Mouse (Mus musculus) A20 (cell line): ENCODE measurements around the gene Gdap1l1.
"Not testable (repeated sequence)": the region's sequence is repeated elsewhere in the genome, so short reads cannot be mapped to it uniquely, and the experiment has no call there.

ENCODE experiments used
- DNase-seq: peaks from one replicate; pipeline ENCODE4 v3.0.0-alpha.2; 2011; ENCODE audit warnings: low read depth, low spot score

The Gdap1l1 gene

DNA sequence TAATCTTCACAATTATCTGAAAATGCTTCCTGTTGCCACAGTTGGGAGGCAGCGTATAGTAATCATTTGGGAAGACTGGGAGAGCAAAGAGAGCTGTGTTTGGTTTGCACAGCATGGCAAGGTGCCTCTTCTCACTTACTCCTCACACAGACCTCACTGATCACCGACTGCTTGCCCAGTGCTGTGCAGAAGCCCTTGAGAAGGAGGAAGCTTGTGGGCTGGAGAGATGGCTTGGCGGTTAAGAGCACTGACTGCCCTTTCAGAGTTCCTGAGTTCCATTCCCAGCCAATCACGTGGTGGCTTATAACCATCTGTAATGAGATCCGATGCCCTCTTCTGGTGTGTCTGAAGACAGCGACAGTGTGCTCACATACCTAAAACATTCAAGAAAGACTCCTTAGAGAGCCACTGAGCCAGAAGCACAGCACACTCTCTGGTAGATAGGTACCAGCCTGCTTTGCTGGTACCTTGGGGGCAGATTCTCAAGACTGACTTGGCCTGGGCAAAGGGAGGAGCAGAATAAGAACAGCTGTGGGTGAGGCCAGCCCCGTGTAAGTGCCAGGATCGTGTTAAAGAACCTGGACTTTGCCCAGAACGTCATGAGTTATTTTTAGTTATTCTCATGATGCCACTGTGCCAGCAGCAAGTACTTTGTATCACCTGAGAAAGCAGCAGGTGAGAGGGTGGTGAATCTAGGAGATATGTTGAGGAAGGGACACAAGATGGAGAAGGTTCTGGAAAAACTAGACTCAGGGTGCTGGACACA is 15.2 kb upstream of the Gdap1l1 start:
- DNase-seq: no peak

DNA sequence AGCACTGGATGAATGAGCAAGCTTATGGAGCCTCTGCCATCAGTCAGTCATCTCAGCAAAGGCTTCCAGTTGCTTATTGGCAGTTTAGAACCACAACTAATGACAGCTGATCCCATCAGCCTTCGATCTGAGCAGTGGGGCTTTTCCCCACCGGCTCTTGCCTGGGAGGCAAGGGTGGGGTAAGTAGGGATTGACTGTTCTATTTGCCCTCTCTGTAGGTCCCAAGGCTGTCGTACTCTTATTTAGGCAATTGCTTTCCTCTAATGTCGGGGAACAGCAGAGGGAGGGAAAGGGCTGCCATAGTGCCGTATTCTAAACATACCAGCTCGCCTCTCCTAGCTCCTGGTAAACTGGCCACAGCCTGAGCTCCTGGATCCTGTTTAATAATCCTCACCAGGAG is 13.7 kb upstream of the Gdap1l1 start, which contains the start of gene Oser1:
Gene Oser1, minus strand, starts transcription at position 101 of the 400 bp plus-strand sequence.
- no peak for DNase-seq

DNA sequence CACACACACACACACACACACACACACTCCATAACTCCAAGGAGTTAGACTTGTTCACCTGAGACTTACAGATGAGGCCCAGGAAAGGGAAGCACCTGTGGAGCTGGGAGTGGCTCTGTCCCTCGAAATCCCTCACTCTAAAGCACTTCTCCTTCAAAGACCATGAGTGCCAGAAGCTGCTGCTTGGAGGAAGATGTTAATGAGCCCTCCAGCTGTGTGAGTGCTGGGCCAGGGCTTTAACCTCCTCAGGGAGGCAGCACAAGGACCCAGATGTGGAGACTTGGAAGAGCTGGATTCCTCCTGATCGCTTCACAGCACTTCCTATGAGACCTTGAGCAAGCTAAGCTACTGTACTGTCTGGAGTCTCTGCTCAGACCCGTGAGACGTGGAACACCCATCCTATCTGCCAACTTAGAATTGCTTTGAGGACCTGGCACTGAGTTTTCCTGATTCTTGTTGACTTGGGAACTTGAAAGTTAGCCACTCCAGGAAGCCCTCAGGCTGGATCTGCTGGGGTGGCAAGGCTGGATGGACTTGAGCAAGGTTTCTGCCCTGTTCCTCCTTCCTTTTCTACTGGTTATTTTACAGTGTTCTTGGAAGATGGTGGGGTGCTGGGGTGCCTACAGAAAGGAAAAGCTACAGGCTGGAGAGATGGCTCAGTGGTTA is 9.8 kb upstream of the Gdap1l1 start:
- DNase-seq: no peak

DNA sequence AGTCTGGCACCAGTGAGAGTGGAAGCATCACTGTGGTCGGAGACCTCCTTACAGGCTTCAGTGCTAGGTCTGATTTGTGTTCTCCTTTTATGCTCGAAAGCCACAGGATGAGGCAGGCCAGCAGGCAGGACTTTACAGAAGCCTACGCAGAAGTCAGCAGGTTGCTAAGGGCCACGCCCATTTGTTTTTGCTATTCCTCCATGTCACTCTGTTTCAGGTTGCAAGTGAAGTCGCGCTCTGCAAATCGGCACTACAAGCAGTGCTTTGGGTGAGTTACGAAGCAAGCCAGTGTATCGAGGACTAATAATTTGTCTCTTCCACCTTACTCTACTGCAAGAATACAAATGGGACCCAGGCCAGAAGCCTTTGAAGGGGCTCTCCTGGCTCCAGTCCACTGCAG is 7.0 kb upstream of the Gdap1l1 start:
- DNase-seq: no peak

DNA sequence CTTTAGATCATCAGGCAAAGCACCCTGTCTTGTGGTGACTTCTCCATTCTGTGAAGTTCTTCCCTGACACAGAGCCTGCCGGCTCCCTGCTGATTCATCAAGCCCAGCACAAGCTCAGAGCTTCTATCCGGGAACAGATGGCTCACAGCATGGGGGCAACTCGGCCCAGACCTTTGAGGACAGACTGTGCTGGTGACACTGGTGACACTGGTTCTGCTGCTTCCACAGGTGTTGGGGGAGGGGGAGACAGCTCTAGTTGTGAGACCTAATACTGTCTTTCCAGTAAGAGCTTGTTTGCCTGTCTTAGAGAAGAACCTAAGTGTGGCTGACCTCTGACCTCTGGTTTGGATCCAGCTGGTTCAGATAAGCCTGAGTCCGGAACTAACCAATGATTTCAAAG is 4.3 kb upstream of the Gdap1l1 start:
- DNase-seq: no peak

DNA sequence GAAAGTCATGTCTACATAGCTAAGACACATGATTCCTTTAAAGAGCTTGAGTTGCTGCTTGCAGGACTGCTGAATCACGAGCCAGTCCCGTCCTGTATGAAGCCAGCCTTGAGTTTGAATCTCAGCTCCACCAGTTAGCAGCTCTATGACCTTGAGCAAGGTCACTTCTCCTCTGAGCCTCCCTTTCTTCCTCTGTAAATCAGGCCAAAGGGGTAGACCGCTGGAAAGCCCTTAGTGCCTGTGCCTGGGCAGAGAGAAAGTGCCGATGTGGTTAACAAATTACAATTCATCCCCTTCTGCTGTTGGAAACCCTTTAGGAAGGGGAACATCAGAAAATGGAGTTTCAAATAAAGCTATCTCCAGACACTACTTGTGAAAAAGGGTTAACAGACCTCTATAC is 476 bp upstream of the Gdap1l1 start:
- DNase-seq: no peak

DNA sequence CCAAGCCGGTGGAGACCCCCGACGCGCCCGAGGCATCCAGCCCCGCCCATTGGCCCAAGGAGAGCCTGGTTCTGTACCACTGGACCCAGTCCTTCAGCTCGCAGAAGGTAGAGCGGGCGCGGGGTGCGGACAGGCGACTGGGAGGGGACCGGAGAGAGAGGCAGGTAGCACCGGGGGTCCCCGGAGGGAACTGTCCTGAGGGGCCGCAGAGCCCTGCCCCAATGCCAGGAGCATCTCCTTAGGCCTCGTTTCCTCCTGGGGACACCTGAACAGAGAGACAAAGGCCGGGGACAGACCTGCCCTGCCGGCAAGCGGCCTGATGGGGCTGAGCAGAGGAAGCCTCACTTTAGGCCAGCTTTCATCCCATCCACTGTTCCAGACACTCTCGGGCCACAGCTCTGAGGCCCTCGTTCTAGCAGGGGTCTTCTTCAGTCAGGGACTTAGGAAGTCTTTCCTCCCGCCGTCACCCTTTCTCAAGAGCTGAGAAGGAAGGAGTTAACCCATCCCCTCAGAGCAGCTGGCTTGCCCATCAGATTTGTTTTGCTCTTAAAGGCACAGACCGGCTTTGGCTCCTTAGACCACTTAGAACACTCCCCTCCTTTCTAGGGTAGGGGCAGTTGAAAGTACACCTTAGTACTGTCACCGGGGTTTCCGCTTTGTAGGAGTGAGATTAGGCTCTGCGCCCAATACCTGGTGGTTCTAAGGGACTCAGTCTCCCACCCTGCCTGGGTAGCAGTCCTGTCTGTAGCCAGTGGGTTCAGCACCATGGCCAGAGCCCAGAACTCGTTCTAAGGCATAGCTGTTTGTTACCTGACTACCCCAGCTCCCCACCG is 559 bp downstream of the Gdap1l1 start:
- DNase-seq: no peak

DNA sequence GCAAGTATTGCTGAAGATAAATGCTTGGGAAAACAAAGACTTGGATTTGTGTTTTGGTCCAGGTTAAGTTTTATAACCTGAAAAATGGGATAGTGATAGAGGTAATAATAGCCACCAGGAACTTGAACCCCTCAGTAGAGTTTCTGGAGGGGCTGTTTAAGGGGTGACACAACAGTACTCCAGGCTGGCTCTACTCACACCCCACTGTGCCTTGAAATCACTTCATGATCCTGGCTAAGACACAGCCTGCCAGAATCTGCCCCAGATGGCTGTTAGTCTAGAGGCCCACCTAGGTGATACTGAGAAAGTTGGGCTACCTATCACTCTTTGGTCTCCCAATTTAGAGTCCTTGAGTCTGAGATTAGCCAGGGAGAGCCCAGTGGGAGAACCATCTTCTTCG is 1.2 kb downstream of the Gdap1l1 start:
- no peak for DNase-seq

DNA sequence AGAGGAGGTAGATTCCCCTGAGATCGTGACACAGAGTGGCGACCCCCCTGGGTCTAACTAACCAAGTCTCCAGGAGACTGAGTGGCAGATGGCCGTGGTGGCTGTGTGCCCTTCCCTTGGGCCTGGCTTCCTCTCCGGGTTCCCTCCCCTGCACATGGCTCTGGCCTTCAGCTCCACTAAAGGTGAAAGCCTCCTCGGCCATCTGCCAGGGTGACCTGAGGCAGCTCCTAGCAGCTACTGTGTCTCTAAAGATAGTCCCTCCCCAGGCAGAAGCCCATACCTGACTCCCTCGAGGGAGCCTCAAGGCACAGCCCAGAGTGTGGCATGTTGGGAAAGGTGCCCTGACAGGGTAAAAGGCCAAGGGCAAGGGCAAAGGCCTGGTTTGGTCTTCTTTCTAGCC is 5.3 kb downstream of the Gdap1l1 start:
- no peak for DNase-seq

DNA sequence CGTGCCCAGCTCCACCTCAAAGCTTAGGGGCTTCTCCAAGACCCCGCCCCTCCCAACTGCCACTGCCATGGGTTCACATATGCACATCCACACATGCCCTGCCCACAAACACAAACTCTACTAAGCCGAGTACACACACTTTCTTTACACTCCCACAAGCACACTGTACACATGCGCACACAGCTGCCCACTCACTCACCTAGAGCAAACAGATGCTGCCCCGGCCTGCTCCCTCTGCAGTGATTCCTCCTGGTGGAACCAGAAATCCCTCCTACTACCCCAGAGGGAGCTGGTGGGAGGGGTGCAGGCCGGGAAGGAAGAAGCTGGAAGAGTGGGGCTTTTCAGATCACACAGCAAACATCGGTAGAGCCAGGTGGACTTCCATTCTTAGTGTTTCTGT is 5.7 kb downstream of the Gdap1l1 start:
- DNase-seq: no peak

DNA sequence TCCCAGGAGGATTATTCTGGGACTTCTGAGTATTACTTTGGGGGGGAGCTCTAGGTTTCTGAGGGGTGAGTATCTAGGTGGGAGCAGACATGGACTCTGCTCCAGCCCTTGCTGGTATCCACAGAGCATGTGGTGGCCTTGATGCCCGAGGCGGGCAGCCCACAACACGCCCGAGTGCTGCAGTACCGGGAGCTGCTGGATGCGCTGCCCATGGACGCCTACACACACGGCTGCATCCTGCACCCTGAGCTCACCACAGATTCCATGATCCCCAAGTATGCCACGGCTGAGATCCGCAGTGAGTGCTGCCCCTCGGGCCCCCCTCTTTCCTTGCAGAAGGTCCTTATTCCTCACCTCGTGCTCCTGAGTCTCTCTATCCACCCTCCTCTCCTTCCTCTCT is 9.1 kb downstream of the Gdap1l1 start:
- no peak for DNase-seq

DNA sequence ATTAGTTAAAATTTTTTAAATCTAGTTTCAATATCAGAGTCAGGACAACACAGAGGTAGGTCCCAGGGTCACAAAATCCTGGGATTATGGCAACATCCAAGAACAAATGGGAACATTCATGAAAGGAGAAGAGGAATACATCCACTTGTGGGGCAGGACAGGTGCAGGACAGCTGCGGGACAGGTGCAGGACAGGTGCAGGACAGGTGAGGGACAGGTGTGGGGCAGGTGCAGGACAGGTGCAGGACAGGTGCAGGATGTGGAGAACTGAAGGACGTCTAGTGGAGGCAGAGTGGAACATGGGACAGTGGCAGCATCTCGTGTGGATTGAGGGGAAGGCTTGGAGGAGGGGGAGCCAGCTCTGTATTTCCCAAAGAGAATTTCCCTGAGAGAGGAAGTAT is 11.0 kb downstream of the Gdap1l1 start:
- DNase-seq: no peak

DNA sequence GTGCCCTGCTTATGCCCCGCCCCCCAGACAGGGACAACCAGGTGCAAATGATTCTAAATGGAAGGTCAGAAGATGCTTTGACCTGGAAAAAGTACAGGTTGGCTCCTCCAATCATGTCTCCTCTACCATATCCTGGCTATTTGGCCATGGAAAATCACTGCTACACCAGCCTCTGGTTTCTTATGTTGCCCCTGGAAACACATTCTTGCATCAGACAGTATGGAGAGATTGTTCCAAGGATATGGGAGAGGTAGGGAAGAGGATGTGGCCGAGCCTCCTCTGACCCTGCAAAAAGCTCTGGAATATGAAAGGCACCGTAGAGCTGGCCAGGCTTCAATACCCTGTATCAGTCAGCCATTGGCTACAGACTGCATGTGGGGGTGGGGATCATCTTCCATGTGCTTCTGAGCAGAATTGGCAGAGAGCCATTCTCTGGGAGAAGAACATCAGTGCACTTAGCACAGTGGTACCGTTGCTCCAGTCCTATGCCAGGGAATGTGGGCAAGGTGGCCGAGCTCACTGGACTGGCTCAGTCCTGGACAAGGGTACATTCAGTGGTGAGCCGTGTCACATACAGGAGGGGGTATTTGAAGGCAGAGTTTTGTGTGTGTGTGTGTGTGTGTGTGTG is 12.5 kb downstream of the Gdap1l1 start:
- no peak for DNase-seq

DNA sequence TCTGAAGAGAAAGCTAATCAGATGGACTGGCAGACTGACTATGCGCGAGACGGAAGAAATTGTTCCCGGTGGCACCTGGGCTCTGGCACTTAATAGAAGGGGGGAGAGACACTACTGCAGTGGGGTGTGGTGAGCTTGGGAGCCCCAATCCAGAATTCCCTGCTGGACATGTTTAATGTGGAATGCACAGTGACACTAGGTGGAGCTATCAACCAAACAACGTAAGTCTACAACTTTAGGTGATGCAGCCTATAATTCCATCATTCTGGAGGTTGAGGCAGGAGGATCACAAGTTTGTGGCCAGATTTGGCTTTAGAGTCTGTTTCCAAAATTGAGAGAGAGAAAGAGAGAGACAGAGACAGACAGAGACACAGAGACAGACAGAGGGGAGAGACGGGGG is 14.5 kb downstream of the Gdap1l1 start:
- DNase-seq: no peak

DNA sequence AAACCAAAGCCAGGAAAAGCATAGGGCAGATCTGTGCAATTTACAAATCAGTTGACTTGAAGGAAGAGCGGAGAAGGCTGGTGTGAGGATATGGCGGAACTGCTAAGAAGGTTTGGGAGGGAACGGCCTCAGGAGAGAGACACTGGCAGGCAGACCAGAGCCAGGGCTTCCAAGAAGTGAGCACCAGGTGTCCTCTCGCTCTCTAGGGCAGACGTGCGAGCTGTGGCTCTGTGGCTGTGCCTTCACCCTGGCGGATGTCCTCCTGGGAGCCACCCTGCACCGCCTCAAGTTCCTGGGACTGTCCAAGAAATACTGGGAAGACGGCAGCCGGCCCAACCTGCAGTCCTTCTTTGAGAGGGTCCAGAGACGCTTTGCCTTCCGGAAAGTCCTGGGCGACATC is 15.1 kb downstream of the Gdap1l1 start:
- DNase-seq: no peak

DNA sequence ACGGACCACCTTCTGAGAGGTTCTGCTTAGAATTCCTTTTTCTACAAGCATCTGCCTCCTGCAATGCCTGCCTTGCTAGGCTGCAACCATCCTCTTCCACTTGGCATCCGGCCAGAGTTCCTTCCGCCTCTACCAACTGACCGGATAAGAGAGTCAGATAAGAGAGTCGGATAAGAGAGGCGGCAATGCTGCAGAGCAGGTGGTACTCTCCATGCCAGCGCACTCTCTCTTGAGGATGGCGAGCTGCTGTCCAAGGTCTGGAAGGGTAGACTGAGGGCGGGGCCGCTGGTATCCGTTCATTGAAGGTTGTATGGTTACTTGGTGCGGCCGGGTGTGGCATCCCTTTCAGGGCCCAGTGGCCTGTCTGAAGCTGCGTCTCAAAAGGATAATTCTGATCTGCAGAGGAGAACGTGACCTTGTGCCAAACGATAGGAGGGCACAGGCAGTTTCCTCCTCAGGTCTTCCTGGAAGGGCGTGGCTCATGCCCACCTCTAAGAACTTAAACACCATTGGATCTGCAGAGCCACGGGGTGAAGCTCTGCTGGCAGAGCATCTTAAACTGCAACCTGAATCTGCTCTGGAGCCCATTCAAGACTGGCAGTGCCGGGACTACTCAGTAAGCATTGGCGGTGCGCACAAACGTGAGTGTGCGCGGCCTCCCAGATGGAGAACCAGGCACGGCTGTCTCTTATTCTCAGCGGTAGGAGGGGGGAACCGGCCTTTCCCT is 20.4 kb downstream of the Gdap1l1 start:
- no peak for DNase-seq

DNA sequence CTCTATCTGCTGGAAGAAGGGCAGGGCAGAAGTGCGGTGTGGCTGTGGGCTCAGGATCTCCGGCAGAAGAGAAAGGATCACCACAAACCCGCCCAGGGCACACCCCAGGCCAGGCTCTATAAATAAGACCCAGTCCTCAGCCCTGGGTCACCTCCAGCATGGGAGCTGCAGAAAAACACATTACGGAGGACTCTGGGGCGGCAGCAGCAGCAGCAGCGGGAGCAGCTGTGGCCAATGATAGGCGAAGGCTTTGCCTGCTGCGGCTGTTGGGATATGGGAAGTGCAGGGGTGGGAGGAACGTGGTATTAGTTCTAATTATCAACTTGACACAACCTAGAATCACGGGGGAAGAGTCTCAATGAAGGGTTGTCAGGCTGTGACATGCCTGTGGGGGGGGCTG is 21.1 kb downstream of the Gdap1l1 start:
- no peak for DNase-seq

DNA sequence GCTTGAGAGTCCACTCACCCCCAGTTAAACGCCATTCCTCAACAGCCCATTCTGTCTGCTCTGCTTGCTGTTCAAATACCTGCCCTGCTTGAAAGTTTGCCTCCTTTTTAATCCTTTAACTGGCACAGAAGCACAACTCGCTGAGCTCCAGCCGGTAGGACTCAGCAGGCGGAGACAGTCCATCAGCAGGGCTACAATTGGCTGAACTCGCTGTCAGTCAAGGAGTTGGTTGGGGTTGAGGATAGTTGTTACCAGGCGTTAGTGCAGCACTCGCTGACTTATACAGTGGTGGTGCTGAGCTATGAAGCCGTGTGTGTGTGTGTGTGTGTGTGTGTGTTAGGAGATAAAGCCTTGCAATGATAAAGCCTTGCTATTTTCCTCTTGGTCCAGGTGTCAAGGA is 22.3 kb downstream of the Gdap1l1 start:
- DNase-seq: no peak

DNA sequence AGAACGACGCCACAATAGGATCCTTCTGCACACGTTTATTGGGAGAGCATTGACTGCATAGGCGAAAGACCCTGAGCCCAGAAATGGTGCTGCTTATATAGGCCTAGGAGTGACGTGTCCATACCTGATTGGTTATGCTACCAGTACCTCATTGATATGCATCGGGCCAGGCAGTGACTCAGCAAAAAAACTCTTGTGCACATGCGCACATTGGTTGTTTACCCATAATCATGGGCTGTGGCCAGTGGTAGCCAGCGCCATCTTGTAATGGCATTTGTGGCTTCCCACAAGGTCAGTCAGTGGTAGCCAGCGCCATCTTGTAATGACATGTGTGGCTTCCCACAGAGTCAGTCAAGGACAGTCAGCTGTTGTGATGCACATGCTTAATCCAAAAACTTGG is 23.0 kb downstream of the Gdap1l1 start:
- not testable (repeated sequence) for DNase-seq

DNA sequence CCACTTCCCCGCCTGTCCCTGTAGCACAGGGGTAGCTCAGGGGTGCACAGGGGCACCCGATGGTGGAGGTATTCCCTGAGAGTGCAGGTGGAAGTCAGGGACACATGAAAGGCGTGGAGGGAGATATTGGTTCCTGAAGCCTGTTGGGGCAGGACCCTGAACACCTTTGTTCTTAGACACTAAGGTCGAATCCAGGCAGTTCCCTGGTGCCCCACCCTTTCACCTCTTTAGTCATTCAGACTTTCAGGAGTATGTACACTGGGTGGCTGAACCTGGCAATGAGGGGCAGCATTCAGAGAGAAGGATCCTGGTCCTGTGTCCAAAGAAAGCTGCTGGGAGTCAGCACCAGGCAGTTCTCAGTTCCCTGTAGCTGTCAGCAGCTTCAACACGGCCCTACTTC is 24.1 kb downstream of the Gdap1l1 start:
- DNase-seq: no peak

DNA sequence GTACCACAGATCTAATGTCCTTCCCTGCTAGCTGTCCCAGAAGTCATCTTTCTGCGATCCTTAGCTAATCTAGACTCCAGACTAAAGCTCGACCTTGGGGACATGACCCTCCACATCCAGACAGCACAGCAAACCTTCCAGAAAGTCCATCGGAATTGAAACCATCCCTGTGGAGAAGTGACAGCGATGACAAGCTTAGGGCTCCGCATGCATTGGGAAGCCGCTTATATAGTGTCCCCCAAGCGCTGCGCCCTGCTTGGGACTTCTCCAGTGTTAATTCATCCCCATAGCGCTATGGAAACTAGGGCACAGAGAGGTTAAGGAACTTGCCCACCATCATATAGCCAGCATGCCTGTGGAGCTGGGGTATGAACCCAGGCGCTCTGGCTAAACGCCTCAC is 24.5 kb downstream of the Gdap1l1 start:
- DNase-seq: no peak
